17 mouse cellular contexts compared by ENCODE assay signal in genomic region chr1:179126287-179126686, GRCm38 (mm10).
"Had no signal": no experiment of that assay in that cellular context is flagged by ENCODE, and none has a peak within 500 bp of the region (broad histone marks: within the 10 kb centered on the region; RNA-seq: fewer than 3 reads in every experiment).

No protein-coding gene starts in this region.

- H3K27me3 ChIP-seq: limb, embryonic 13.5 days; liver, embryonic 12.5 days; liver, embryonic 15.5 days; midbrain, embryonic 12.5 days; midbrain, embryonic 15.5 days; neural tube, embryonic 13.5 days had no signal

- H3K27ac ChIP-seq: limb, embryonic 10.5 days; limb, embryonic 13.5 days; liver, embryonic 12.5 days; liver, embryonic 15.5 days; macrophage; midbrain, embryonic 12.5 days; midbrain, embryonic 15.5 days; neural tube, embryonic 13.5 days had no signal

- H3K4me1 ChIP-seq: liver, embryonic 12.5 days; liver, embryonic 15.5 days; midbrain, embryonic 12.5 days had no signal

- H3K9me3 ChIP-seq: limb, embryonic 10.5 days; limb, embryonic 13.5 days; liver, embryonic 12.5 days; liver, embryonic 15.5 days; midbrain, embryonic 15.5 days; neural tube, embryonic 13.5 days had no signal

- H3K4me2 ChIP-seq: limb, embryonic 13.5 days; liver, embryonic 12.5 days; liver, embryonic 15.5 days; midbrain, embryonic 12.5 days; midbrain, embryonic 15.5 days; neural tube, embryonic 13.5 days had no signal

- DNase-seq: kidney, adult 18-20 months; kidney, adult 9 months; kidney, postnatal 14 days; kidney, postnatal 4 days; liver; lung, adult 18-20 months; lung, postnatal 14 days; thymus, adult 18-20 months; thymus, postnatal 36 days had no signal

- H3K4me3 ChIP-seq: limb, embryonic 10.5 days; limb, embryonic 13.5 days; liver, embryonic 12.5 days; liver, embryonic 15.5 days; midbrain, embryonic 12.5 days; midbrain, embryonic 15.5 days; neural tube, embryonic 13.5 days had no signal

- H3K36me3 ChIP-seq: limb, embryonic 10.5 days; limb, embryonic 13.5 days; liver, embryonic 12.5 days; liver, embryonic 15.5 days; midbrain, embryonic 12.5 days; midbrain, embryonic 15.5 days; neural tube, embryonic 13.5 days had no signal

- H3K9ac ChIP-seq: limb, embryonic 13.5 days; liver, embryonic 12.5 days; liver, embryonic 15.5 days; midbrain, embryonic 12.5 days; midbrain, embryonic 15.5 days; neural tube, embryonic 13.5 days had no signal

- ATAC-seq: liver, embryonic 12.5 days; midbrain, embryonic 15.5 days had no signal
